Mouse (Mus musculus) E14TG2a.4 (cell line): ENCODE measurements around the gene Cyp2e1.

ENCODE experiments used
- H3K27me3 ChIP-seq: 2 replicates; pipeline ENCODE4 v1.6.1; 2014; ENCODE audit warnings: low read length, control low read depth; ENCODE audit not compliant: insufficient read depth
- H3K36me3 ChIP-seq: 2 replicates; pipeline ENCODE4 v1.6.1; 2014; ENCODE audit warnings: low read length, control low read depth; ENCODE audit not compliant: insufficient read depth
- H3K4me1 ChIP-seq: replicated peaks from 2 replicates; pipeline ENCODE4 v1.6.1; 2014; ENCODE audit warnings: low read depth, low read length, control low read depth
- H3K4me3 ChIP-seq: replicated peaks from 2 replicates; pipeline ENCODE4 v1.5.1; 2014; ENCODE audit warnings: mild to moderate bottlenecking, low read length
- H3K9me3 ChIP-seq: 2 replicates; pipeline ENCODE4 v1.6.1; 2014; ENCODE audit warnings: low read length, control low read depth
- CTCF ChIP-seq: conservative IDR thresholded peaks from 2 replicates; pipeline ENCODE4 v1.5.1; 2014; ENCODE audit warnings: low read length
- NANOG ChIP-seq: IDR thresholded peaks from 2 replicates; pipeline ENCODE4 v1.6.1; 2014; ENCODE audit warnings: borderline replicate concordance, low read length, mixed read lengths
- POU5F1 ChIP-seq: IDR thresholded peaks from 2 replicates; pipeline ENCODE4 v1.6.1; 2014; ENCODE audit warnings: low read length, borderline replicate concordance

Cyp2e1 gene

GRCm38 (mm10) chr7:140793541-140793940 lies 30.0 kb downstream of the Cyp2e1 start:
- TF ChIP-seq POU5F1 (no peak), CTCF (no peak), NANOG (no peak)
- Histone ChIP-seq H3K27me3 (peaks cover 8% of the 10 kb centered on the region), H3K4me1 (no peaks in the 10 kb centered on the region), H3K9me3 (peaks cover 5% of the 10 kb centered on the region), H3K36me3 (no peaks in the 10 kb centered on the region), H3K4me3 (no peak overlapping the region)

GRCm38 (mm10) chr7:140797619-140798018 lies 34.1 kb downstream of the Cyp2e1 start:
- H3K4me1 ChIP-seq: no peaks in the 10 kb centered on the region
- TF ChIP-seq POU5F1 (no peak), NANOG (no peak), CTCF (no peak)
- no peaks in the 10 kb centered on the region for H3K27me3 ChIP-seq
- no peaks in the 10 kb centered on the region for H3K36me3 ChIP-seq
- no peak overlapping the region for H3K4me3 ChIP-seq
- H3K9me3 ChIP-seq: no peaks in the 10 kb centered on the region

- H3K27me3 ChIP-seq: no peaks in the 10 kb centered on the region
- no peaks in the 10 kb centered on the region for H3K4me1 ChIP-seq
- H3K4me3 ChIP-seq: no peak overlapping the region
- H3K9me3 ChIP-seq: no peaks in the 10 kb centered on the region
- TF ChIP-seq POU5F1 (no peak), NANOG (no peak), CTCF (no peak)
- H3K36me3 ChIP-seq: no peaks in the 10 kb centered on the region
These were observed 34.7 kb downstream of the Cyp2e1 start for GRCm38 (mm10) chr7:140798212-140798611.

- Histone ChIP-seq H3K27me3 (no peaks in the 10 kb centered on the region), H3K36me3 (0 out of 2 replicates have a peak, but pooled peaks cover 2% of the 10 kb centered on the region), H3K4me1 (peaks cover 9% of the 10 kb centered on the region), H3K9me3 (no peaks in the 10 kb centered on the region), H3K4me3 (no peak overlapping the region)
- no peak for TF ChIP-seq CTCF
- TF ChIP-seq NANOG: no peak
- no peak for TF ChIP-seq POU5F1
These were observed 39.1 kb downstream of the Cyp2e1 start for GRCm38 (mm10) chr7:140802629-140803028.

- H3K27me3 ChIP-seq: no peaks in the 10 kb centered on the region
- TF ChIP-seq POU5F1 (no peak), CTCF (peak; percentile 87)
- H3K36me3 ChIP-seq: peaks cover 5% of the 10 kb centered on the region
- H3K4me1 ChIP-seq: peaks cover 12% of the 10 kb centered on the region
- H3K9me3 ChIP-seq: no peaks in the 10 kb centered on the region
- no peak overlapping the region for H3K4me3 ChIP-seq
These were observed 42.2 kb downstream of the Cyp2e1 start for GRCm38 (mm10) chr7:140805704-140806103.

GRCm38 (mm10) chr7:140810496-140810895 lies 47.0 kb downstream of the Cyp2e1 start:
- H3K36me3 ChIP-seq: peaks cover 37% of the 10 kb centered on the region
- H3K4me1 ChIP-seq: peaks cover 12% of the 10 kb centered on the region
- H3K9me3 ChIP-seq: no peaks in the 10 kb centered on the region
- H3K27me3 ChIP-seq: no peaks in the 10 kb centered on the region
- TF ChIP-seq NANOG (no peak), CTCF (peak; percentile 79), POU5F1 (no peak)
- H3K4me3 ChIP-seq: no peak overlapping the region

GRCm38 (mm10) chr7:140811714-140812113 lies 48.2 kb downstream of the Cyp2e1 start:
- Histone ChIP-seq H3K27me3 (no peaks in the 10 kb centered on the region), H3K4me3 (no peak overlapping the region), H3K36me3 (peaks cover 37% of the 10 kb centered on the region), H3K9me3 (no peaks in the 10 kb centered on the region), H3K4me1 (peaks cover 12% of the 10 kb centered on the region)
- TF ChIP-seq CTCF: no peak

GRCm38 (mm10) chr7:140812850-140813249 lies 49.3 kb downstream of the Cyp2e1 start:
- Histone ChIP-seq H3K4me3 (no peak overlapping the region), H3K4me1 (peaks cover 1% of the 10 kb centered on the region; the same call in 1 of the 2 replicates), H3K36me3 (peaks cover 45% of the 10 kb centered on the region), H3K27me3 (no peaks in the 10 kb centered on the region), H3K9me3 (no peaks in the 10 kb centered on the region)
- TF ChIP-seq POU5F1 (no peak), CTCF (no peak), NANOG (no peak)

- Histone ChIP-seq H3K27me3 (peaks cover 3% of the 10 kb centered on the region; the same call in 1 of the 2 replicates), H3K9me3 (no peaks in the 10 kb centered on the region), H3K4me3 (no peak overlapping the region), H3K36me3 (peaks cover 20% of the 10 kb centered on the region), H3K4me1 (peaks cover 6% of the 10 kb centered on the region)
- TF ChIP-seq NANOG: no peak
- TF ChIP-seq POU5F1: no peak
- TF ChIP-seq CTCF: no peak
These were observed 56.6 kb downstream of the Cyp2e1 start for GRCm38 (mm10) chr7:140820173-140820572.

- Histone ChIP-seq H3K36me3 (peaks cover 20% of the 10 kb centered on the region), H3K4me3 (peak overlapping the region; percentile 94), H3K4me1 (peaks cover 6% of the 10 kb centered on the region), H3K9me3 (no peaks in the 10 kb centered on the region), H3K27me3 (peaks cover 3% of the 10 kb centered on the region; the same call in 1 of the 2 replicates)
- TF ChIP-seq NANOG (no peak), POU5F1 (no peak), CTCF (no peak)
These were observed 57.7 kb downstream of the Cyp2e1 start for GRCm38 (mm10) chr7:140821305-140821652.
